Mouse (Mus musculus) embryonic facial prominence, embryonic 12.5 days (tissue): ENCODE data around the gene Trpm3. TPM values are rescaled to one million over a fixed set of nuclear protein-coding genes. Genes with fewer than 3 reads are reported as not detected.
A peak's percentile ranks its signal among the peaks of the same experiment; 100 is the strongest.

ENCODE experiments used
- ATAC-seq: fragments of 200-750 bp; cut with Nextera tagmentation; 2 replicates; pipeline ENCODE4 v1.8.0; 2017; ENCODE audit not compliant: insufficient number of reproducible peaks, insufficient read depth, low FRiP score, low TSS enrichment
- H3K27ac ChIP-seq: fragments of 300-500 bp; sonication (generic); 2 replicates; pipeline ENCODE4 v1.5.1; 2016; ENCODE audit warnings: mild to moderate bottlenecking
- H3K27me3 ChIP-seq: fragments of 300-500 bp; sonication (generic); 2 replicates; pipeline ENCODE4 v1.6.1; 2016; ENCODE audit warnings: mild to moderate bottlenecking, moderate library complexity
- H3K36me3 ChIP-seq: fragments of 300-500 bp; sonication (generic); 2 replicates; pipeline ENCODE4 v1.6.1; 2016; ENCODE audit warnings: mild to moderate bottlenecking
- H3K4me1 ChIP-seq: fragments of 300-500 bp; sonication (generic); 2 replicates; pipeline ENCODE4 v1.6.1; 2016
- H3K4me2 ChIP-seq: fragments of 300-500 bp; sonication (generic); replicated peaks from 2 replicates; pipeline ENCODE4 v1.6.1; 2016; ENCODE audit warnings: mild to moderate bottlenecking, moderate library complexity
- H3K4me3 ChIP-seq: fragments of 300-500 bp; sonication (generic); 2 replicates; pipeline ENCODE4 v1.5.1; 2016; ENCODE audit warnings: mild to moderate bottlenecking
- H3K9ac ChIP-seq: fragments of 300-500 bp; sonication (generic); 2 replicates; pipeline ENCODE4 v1.6.1; 2016; ENCODE audit warnings: mild to moderate bottlenecking, moderate library complexity
- H3K9me3 ChIP-seq: fragments of 300-500 bp; sonication (generic); 2 replicates; pipeline ENCODE4 v1.6.1; 2016; ENCODE audit warnings: mild to moderate bottlenecking, moderate library complexity
- WGBS: fragments of 180-500 bp; shearing (Covaris S2); methylation state at CpG from one replicate; pipeline ENCODE4 v1.1.7; 2016; 5-methylcytosine and 5-hydroxymethylcytosine counted together
- microRNA counts: library from miRNA; unstranded; fragments of <30 nt; microRNA quantifications from one replicate; lab custom pipeline; 2017
- microRNA-seq: library from miRNA; unstranded; fragments of <30 nt; microRNA quantifications from one replicate; pipeline ENCODE4, GENCODE M21; 2017
- polyA plus RNA-seq: library from polyadenylated mRNA; unstranded; fragments of >200 nt; fragmentation: Nextera tagmentation; extraction: Ambion mirVana; gene quantifications from 2 replicates; pipeline ENCODE4 v1.2.1, GENCODE M21; 2016

Gene Trpm3
- polyA plus RNA-seq, 1 experiment from 2014 or later: 12.5 TPM

- no peak for ATAC-seq
- Histone ChIP-seq H3K4me2 (no peak overlapping the region), H3K9me3 (no peaks in the 10 kb centered on the region), H3K4me3 (no peak overlapping the region), H3K9ac (no peak overlapping the region), H3K4me1 (no peaks in the 10 kb centered on the region), H3K36me3 (no peaks in the 10 kb centered on the region), H3K27me3 (no peaks in the 10 kb centered on the region), H3K27ac (no peak overlapping the region)
- WGBS: 83% methylated on average over 14 of the region's 14 CpGs
Measured at GRCm38 (mm10) chr19:23037499-23037898, 898.7 kb downstream of the Trpm3 start.

DNA sequence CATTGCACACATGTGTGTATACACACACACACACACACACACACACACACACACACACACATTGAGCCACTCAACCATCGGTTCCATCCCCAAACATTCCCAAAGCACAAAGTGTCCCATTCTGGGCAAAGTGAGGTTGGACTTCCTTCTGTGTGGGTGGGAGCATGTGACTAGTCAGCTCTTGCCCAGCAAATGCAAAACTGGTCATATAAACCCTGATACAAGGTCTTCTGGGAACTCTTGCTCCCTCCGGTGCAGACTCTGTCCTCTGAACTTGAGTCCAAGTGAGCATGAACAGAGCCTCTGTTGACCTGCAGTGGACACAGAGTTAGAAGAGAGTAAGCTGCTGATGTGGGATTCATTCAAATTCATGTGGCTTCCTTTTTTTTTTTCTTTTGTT lies 899.5 kb downstream of the Trpm3 start:
- Histone ChIP-seq H3K9me3 (no peaks in the 10 kb centered on the region), H3K36me3 (no peaks in the 10 kb centered on the region), H3K4me3 (no peak overlapping the region), H3K27ac (no peak overlapping the region), H3K4me1 (no peaks in the 10 kb centered on the region), H3K4me2 (no peak overlapping the region), H3K9ac (no peak overlapping the region), H3K27me3 (no peaks in the 10 kb centered on the region)
- 91% methylated on average over 2 of the region's 2 CpGs for WGBS
- ATAC-seq: no peak

DNA sequence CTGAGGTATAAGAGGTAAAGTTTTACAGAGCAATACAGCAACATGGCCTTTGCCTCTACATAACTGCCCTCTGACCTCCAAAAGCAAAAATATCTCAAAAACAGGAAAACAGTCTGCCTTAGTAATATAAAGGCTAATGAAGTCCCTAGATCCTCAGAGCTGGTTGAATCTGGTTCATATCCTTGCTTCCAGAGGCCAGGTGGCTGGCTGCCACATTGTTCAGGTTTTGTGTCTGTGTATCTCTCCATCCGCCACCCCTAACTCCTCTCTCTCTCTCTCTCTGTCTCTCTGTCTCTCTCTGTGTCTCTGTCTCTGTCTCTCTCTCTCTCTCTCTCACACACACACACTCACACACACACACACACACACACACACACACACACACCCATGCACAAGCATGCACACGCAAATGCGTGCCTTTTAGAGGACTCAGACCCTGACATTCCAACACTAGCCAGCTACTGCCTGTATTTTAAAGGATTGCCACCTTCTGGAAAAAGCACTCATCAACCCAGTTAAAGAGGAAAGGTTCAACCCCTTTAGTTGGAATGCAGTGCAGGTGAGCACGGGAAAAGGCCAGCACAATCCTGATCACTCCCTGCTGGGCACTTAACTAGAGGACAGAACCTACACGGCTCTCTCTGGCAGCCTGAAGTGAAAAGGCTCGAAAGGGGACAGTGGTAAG lies 902.8 kb downstream of the Trpm3 start:
- Histone ChIP-seq H3K36me3 (no peaks in the 10 kb centered on the region), H3K9me3 (no peaks in the 10 kb centered on the region), H3K4me2 (no peak overlapping the region), H3K27me3 (no peaks in the 10 kb centered on the region), H3K9ac (no peak overlapping the region), H3K27ac (no peak overlapping the region), H3K4me3 (no peak overlapping the region), H3K4me1 (no peaks in the 10 kb centered on the region)
- WGBS: 57% methylated on average over 6 of the region's 6 CpGs
- no peak for ATAC-seq

- Histone ChIP-seq H3K27ac (no peak overlapping the region), H3K27me3 (no peaks in the 10 kb centered on the region), H3K4me3 (no peak overlapping the region), H3K4me1 (no peaks in the 10 kb centered on the region), H3K36me3 (no peaks in the 10 kb centered on the region), H3K9me3 (no peaks in the 10 kb centered on the region), H3K4me2 (no peak overlapping the region), H3K9ac (no peak overlapping the region)
- WGBS: 58% methylated on average over 6 of the region's 6 CpGs
- no peak for ATAC-seq
Measured at GRCm38 (mm10) chr19:23042168-23042733, 903.4 kb downstream of the Trpm3 start.

GRCm38 (mm10) chr19:23043699-23044098 lies 904.9 kb downstream of the Trpm3 start:
- Histone ChIP-seq H3K9ac (no peak overlapping the region), H3K27ac (no peak overlapping the region), H3K4me1 (no peaks in the 10 kb centered on the region), H3K4me2 (no peak overlapping the region), H3K36me3 (no peaks in the 10 kb centered on the region), H3K4me3 (no peak overlapping the region), H3K9me3 (no peaks in the 10 kb centered on the region), H3K27me3 (no peaks in the 10 kb centered on the region)
- no peak for ATAC-seq

MicroRNAs within 50 kb of the gene (microRNA counts, 519-probe panel; counts per million panel counts)
- microRNA mmu-miR-204 (lab: Ali Mortazavi, UCI): 5,642 counts per million, percentile 92 among the panel's probes with 10 or more counts

Small RNA genes within 50 kb of the gene (microRNA-seq; reads per million reads assigned to microRNA genes)
- gene Mir204: 942 reads per million, percentile 76 among the genes with 10 or more reads in this experiment
